Mouse (Mus musculus) midbrain, embryonic 12.5 days (tissue): ENCODE results near the gene Gm26920. TPM values are rescaled to one million over a fixed set of nuclear protein-coding genes. Genes with fewer than 3 reads are reported as not detected.
A peak's percentile ranks its signal among the peaks of the same experiment; 100 is the strongest.

ENCODE experiments used
- ATAC-seq: fragments of 200-750 bp; cut with Nextera tagmentation; 2 replicates; pipeline ENCODE4 v1.8.0; 2017; ENCODE audit warnings: low read depth, moderate TSS enrichment, moderate library complexity; ENCODE audit not compliant: low FRiP score
- H3K27ac ChIP-seq: fragments of 300-500 bp; sonication (generic); replicated peaks from 2 replicates; pipeline ENCODE4 v1.5.1; 2016; ENCODE audit warnings: mild to moderate bottlenecking
- H3K27me3 ChIP-seq: fragments of 300-500 bp; sonication (generic); 2 replicates; pipeline ENCODE4 v1.6.1; 2016; ENCODE audit warnings: mild to moderate bottlenecking
- H3K36me3 ChIP-seq: fragments of 300-500 bp; sonication (generic); 2 replicates; pipeline ENCODE4 v1.6.1; 2016
- H3K4me1 ChIP-seq: fragments of 300-500 bp; sonication (generic); 2 replicates; pipeline ENCODE4 v1.6.1; 2016
- H3K4me2 ChIP-seq: fragments of 300-500 bp; sonication (generic); replicated peaks from 2 replicates; pipeline ENCODE4 v1.6.1; 2016; ENCODE audit warnings: mild to moderate bottlenecking, moderate library complexity
- H3K4me3 ChIP-seq: fragments of 300-500 bp; sonication (generic); 2 replicates; pipeline ENCODE4 v1.5.1; 2016; ENCODE audit warnings: mild to moderate bottlenecking
- H3K9ac ChIP-seq: fragments of 300-500 bp; sonication (generic); replicated peaks from 2 replicates; pipeline ENCODE4 v1.6.1; 2016; ENCODE audit warnings: mild to moderate bottlenecking, moderate library complexity
- H3K9me3 ChIP-seq: fragments of 300-500 bp; sonication (generic); 2 replicates; pipeline ENCODE4 v1.6.1; 2016; ENCODE audit warnings: mild to moderate bottlenecking
- WGBS: fragments of 180-500 bp; shearing (Covaris S2); methylation state at CpG from one replicate; pipeline ENCODE4 v1.1.7; 2016; 5-methylcytosine and 5-hydroxymethylcytosine counted together
- polyA plus RNA-seq: library from polyadenylated mRNA; unstranded; fragments of >200 nt; fragmentation: Nextera tagmentation; extraction: Ambion mirVana; gene quantifications from 2 replicates; pipeline ENCODE4 v1.2.1, GENCODE M21; 2016

The Gm26920 gene
- polyA plus RNA-seq, 1 experiment from 2014 or later, result 1.0 TPM

- no peaks in the 10 kb centered on the region for H3K9me3 ChIP-seq
- no peaks in the 10 kb centered on the region for H3K27me3 ChIP-seq
- no peak overlapping the region for H3K27ac ChIP-seq
- WGBS, result 77% methylated on average over 6 of the region's 6 CpGs
- no peak for ATAC-seq
- peak overlapping the region; percentile 62 for H3K4me3 ChIP-seq
- 0 out of 2 replicates have a peak overlapping the region, but pooled peaks have one; percentile 83 for H3K9ac ChIP-seq
- H3K4me2 ChIP-seq, result peak overlapping the region; percentile 75
- H3K36me3 ChIP-seq, result peaks cover 12% of the 10 kb centered on the region
- H3K4me1 ChIP-seq, result peaks cover 32% of the 10 kb centered on the region
These were observed 3.8 kb upstream of the Gm26920 start for GRCm38 (mm10) chr7:30093918-30094415.

GRCm38 (mm10) chr7:30092666-30093065 is 2.5 kb upstream of the Gm26920 start:
- ATAC-seq, result no peak
- Histone ChIP-seq H3K36me3 (peaks cover 3% of the 10 kb centered on the region; the same call in 1 of the 2 replicates), H3K4me2 (no peak overlapping the region), H3K9me3 (no peaks in the 10 kb centered on the region), H3K9ac (no peak overlapping the region), H3K4me1 (peaks cover 43% of the 10 kb centered on the region), H3K27ac (no peak overlapping the region), H3K4me3 (no peak overlapping the region), H3K27me3 (no peaks in the 10 kb centered on the region)
- WGBS, result 87% methylated on average over 9 of the region's 9 CpGs

GRCm38 (mm10) chr7:30090970-30091585 is 868 bp upstream of the Gm26920 start:
- ATAC-seq, result peak; percentile 5
- no peaks in the 10 kb centered on the region for H3K9me3 ChIP-seq
- H3K4me1 ChIP-seq, result peaks cover 34% of the 10 kb centered on the region
- WGBS, result 9% methylated on average over 9 of the region's 9 CpGs
- no peaks in the 10 kb centered on the region for H3K27me3 ChIP-seq
- H3K27ac ChIP-seq, result peak overlapping the region; percentile 86
- H3K4me2 ChIP-seq, result peak overlapping the region; percentile 62
- peak overlapping the region; percentile 63 for H3K4me3 ChIP-seq
- H3K9ac ChIP-seq, result no peak overlapping the region; the same call in 1 of the 2 replicates
- peaks cover 10% of the 10 kb centered on the region for H3K36me3 ChIP-seq

GRCm38 (mm10) chr7:30089405-30089804 is 805 bp downstream of the Gm26920 start:
- ATAC-seq, result no peak
- Histone ChIP-seq H3K4me2 (peak overlapping the region; percentile 62), H3K27me3 (no peaks in the 10 kb centered on the region), H3K9ac (peak overlapping the region; percentile 68), H3K27ac (no peak overlapping the region), H3K4me1 (peaks cover 29% of the 10 kb centered on the region), H3K4me3 (peak overlapping the region; percentile 63), H3K36me3 (peaks cover 27% of the 10 kb centered on the region), H3K9me3 (no peaks in the 10 kb centered on the region)
- 15% methylated on average over 6 of the region's 6 CpGs for WGBS

GRCm38 (mm10) chr7:30086524-30086923 is 3.7 kb downstream of the Gm26920 start:
- no peak overlapping the region for H3K27ac ChIP-seq
- H3K4me1 ChIP-seq, result peaks cover 24% of the 10 kb centered on the region
- no peak overlapping the region for H3K4me2 ChIP-seq
- peaks cover 49% of the 10 kb centered on the region for H3K36me3 ChIP-seq
- WGBS, result 93% methylated on average over 9 of the region's 9 CpGs
- H3K27me3 ChIP-seq, result no peaks in the 10 kb centered on the region
- no peak for ATAC-seq
- no peak overlapping the region for H3K9ac ChIP-seq
- H3K4me3 ChIP-seq, result no peak overlapping the region
- no peaks in the 10 kb centered on the region for H3K9me3 ChIP-seq

GRCm38 (mm10) chr7:30072146-30073028 is 17.8 kb downstream of the Gm26920 start, which contains the start of gene Zfp82:
Gene Zfp82 (minus strand): TSS chr7:30072900.
- no peaks in the 10 kb centered on the region for H3K9me3 ChIP-seq
- no peaks in the 10 kb centered on the region for H3K27me3 ChIP-seq
- H3K9ac ChIP-seq, result peak within 1 kb of the TSS; percentile 84
- peak within 1 kb of the TSS; percentile 94 for H3K4me2 ChIP-seq
- peak within 1 kb of the TSS; percentile 81 for H3K4me3 ChIP-seq
- ATAC-seq, result peak; percentile 93
- peaks cover 23% of the 10 kb centered on the region for H3K36me3 ChIP-seq
- H3K4me1 ChIP-seq, result peaks cover 7% of the 10 kb centered on the region; the same call in 1 of the 2 replicates
- WGBS, result under 1% methylated on average over 50 of the region's 50 CpGs
- peak within 1 kb of the TSS; percentile 77 for H3K27ac ChIP-seq

GRCm38 (mm10) chr7:30064622-30065021 is 25.6 kb downstream of the Gm26920 start:
- no peaks in the 10 kb centered on the region for H3K27me3 ChIP-seq
- no peak for ATAC-seq
- peaks cover 62% of the 10 kb centered on the region for H3K36me3 ChIP-seq
- WGBS, result 73% methylated on average over 5 of the region's 5 CpGs
- no peak overlapping the region for H3K4me3 ChIP-seq
- no peak overlapping the region for H3K4me2 ChIP-seq
- no peak overlapping the region for H3K27ac ChIP-seq
- H3K4me1 ChIP-seq, result no peaks in the 10 kb centered on the region
- no peaks in the 10 kb centered on the region for H3K9me3 ChIP-seq
- no peak overlapping the region for H3K9ac ChIP-seq

GRCm38 (mm10) chr7:30062478-30062877 is 27.7 kb downstream of the Gm26920 start:
- Histone ChIP-seq H3K4me1 (no peaks in the 10 kb centered on the region), H3K27me3 (no peaks in the 10 kb centered on the region), H3K4me2 (no peak overlapping the region), H3K9ac (no peak overlapping the region), H3K27ac (no peak overlapping the region), H3K36me3 (peaks cover 74% of the 10 kb centered on the region), H3K4me3 (no peak overlapping the region), H3K9me3 (no peaks in the 10 kb centered on the region)
- no peak for ATAC-seq
- 89% methylated on average over 5 of the region's 5 CpGs for WGBS

- H3K4me1 ChIP-seq, result no peaks in the 10 kb centered on the region
- WGBS, result 57% methylated on average over 6 of the region's 6 CpGs
These were observed 29.9 kb downstream of the Gm26920 start for GRCm38 (mm10) chr7:30060341-30060740.

GRCm38 (mm10) chr7:30053591-30053990 is 36.6 kb downstream of the Gm26920 start:
- Histone ChIP-seq H3K9me3 (no peaks in the 10 kb centered on the region), H3K9ac (no peak overlapping the region), H3K27ac (no peak overlapping the region), H3K4me3 (no peak overlapping the region), H3K36me3 (peaks cover 36% of the 10 kb centered on the region), H3K4me1 (peaks cover 12% of the 10 kb centered on the region), H3K27me3 (no peaks in the 10 kb centered on the region), H3K4me2 (no peak overlapping the region)
- 15% methylated on average over 3 of the region's 3 CpGs for WGBS
- ATAC-seq, result no peak

More at GRCm38 (mm10) chr7:30060341-30060740, 29.9 kb downstream of the Gm26920 start:
- Histone ChIP-seq H3K27ac (no peak overlapping the region), H3K27me3 (no peaks in the 10 kb centered on the region), H3K4me2 (no peak overlapping the region), H3K4me3 (no peak overlapping the region), H3K36me3 (peaks cover 81% of the 10 kb centered on the region), H3K9me3 (no peaks in the 10 kb centered on the region), H3K9ac (no peak overlapping the region)
- ATAC-seq, result no peak

- peaks cover 12% of the 10 kb centered on the region for H3K4me1 ChIP-seq
- H3K27me3 ChIP-seq, result no peaks in the 10 kb centered on the region
- H3K9me3 ChIP-seq, result no peaks in the 10 kb centered on the region
- peak within 1 kb of the TSS; percentile 92 for H3K27ac ChIP-seq
- peak; percentile 98 for ATAC-seq
- H3K4me2 ChIP-seq, result peak within 1 kb of the TSS; percentile 72
- peak within 1 kb of the TSS; percentile 88 for H3K9ac ChIP-seq
- peaks cover 12% of the 10 kb centered on the region for H3K36me3 ChIP-seq
- peak within 1 kb of the TSS; percentile 76 for H3K4me3 ChIP-seq
- WGBS, result under 1% methylated on average over 40 of the region's 40 CpGs
These were observed 39.2 kb downstream of the Gm26920 start, which contains the start of gene Zfp14 for GRCm38 (mm10) chr7:30050882-30051548. Gene Zfp14 (minus strand): TSS chr7:30051380.
